Mouse (Mus musculus): Measurements from ENCODE around the gene Pon2.

- TF ChIP-seq CTCF (conservative IDR thresholded peaks at IDR 0.05; ENCODE audit: low read length) (no peak), POU5F1 (IDR thresholded peaks at IDR 0.05; ENCODE audit: borderline replicate concordance, low read length) (no peak)
Observed at GRCm38 (mm10) chr6:5232022-5232421, 66.2 kb downstream of the Pon2 start.

Data from E14TG2a.4 (cell line).